Mouse (Mus musculus): ENCODE data around the gene Cdsn. TPM values are rescaled to one million over a fixed set of nuclear protein-coding genes. Genes with fewer than 3 reads are reported as not detected.

Cdsn gene
- total and polyA plus RNA-seq, 2 experiments = not detected

DNA sequence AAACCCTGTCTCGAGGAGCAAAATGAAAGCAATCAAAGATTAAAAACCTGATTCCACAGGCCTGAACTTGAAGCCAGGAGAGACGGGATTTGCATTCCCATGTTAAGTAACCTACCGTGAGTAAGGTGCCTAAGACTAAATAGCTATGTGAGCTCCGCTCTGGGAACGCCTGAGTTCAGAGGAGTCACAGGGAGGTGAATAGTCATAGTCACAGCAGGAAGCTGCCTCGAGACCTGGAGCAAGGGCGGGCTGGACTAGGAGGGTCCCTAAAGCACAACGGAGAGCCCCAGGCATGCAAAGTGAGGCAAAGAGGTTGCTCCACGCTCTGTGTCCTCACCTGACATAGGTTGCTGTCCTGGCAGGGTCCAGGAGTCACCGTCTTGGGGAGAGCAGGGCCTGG lies 12.4 kb upstream of the Cdsn start:
- H3K27me3 ChIP-seq (ENCODE audit: control insufficient read depth, insufficient read depth, low read length) = no peaks in the 10 kb centered on the region
- TF ChIP-seq CTCF (IDR thresholded peaks at IDR 0.05; ENCODE audit: low read depth, low read length) (no peak), POLR2A (IDR thresholded peaks at IDR 0.05; ENCODE audit: extremely low read depth, insufficient read depth, low read length) (no peak)
- no peak for DNase-seq (ENCODE audit: extremely low read depth, low read depth, low spot score)
- no peak overlapping the region for H3K27ac ChIP-seq (replicated peaks; ENCODE audit: insufficient read depth, low read depth, low read length)
- no peaks in the 10 kb centered on the region for H3K79me2 ChIP-seq (ENCODE audit: control insufficient read depth, insufficient read depth, low read length)
- WGBS = 71% methylated on average over 10 of the region's 10 CpGs
- no peaks in the 10 kb centered on the region for H3K36me3 ChIP-seq (ENCODE audit: control insufficient read depth, insufficient read depth, low read length)
- H3K4me1 ChIP-seq (ENCODE audit: control insufficient read depth, insufficient read depth, low read length) = no peaks in the 10 kb centered on the region
- no peak overlapping the region for H3K4me3 ChIP-seq (ENCODE audit: insufficient read depth, low read depth, low read length)
- no peak overlapping the region for H3K9ac ChIP-seq (ENCODE audit: low read depth, low read length)

DNA sequence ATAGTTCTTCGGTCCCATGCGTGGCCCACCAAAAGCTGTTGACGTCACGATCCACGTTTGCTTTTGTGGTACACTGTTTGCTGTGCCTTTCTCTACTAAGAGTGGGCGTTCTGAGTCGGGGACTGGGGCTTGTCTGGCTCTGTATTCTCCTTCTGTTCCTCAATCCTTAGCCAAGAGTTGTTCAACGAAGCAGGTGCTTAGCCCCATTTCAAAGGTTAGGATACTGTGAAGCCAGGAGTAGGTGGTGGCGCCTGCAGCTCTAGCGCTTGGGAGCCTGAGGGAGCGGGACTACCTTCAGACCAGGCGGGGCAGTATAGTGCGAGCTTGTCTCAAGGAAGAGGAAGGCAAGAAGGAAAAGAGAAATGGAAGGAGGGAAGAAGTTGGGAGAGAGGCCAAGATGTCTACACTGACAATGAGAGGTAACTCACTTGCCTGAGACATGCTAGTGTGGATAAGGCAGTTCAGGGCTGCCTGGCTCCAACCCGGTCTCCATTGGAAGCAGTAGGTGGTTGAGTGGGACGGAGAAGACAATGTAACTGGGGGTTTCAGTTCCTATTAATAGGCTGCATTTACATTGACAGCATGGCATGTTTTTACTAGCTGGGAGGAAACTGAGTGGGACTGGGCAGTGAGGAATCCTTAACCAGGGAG lies 9.0 kb upstream of the Cdsn start:
- no peaks in the 10 kb centered on the region for H3K4me1 ChIP-seq (ENCODE audit: control insufficient read depth, insufficient read depth, low read length)
- no peak overlapping the region for H3K4me3 ChIP-seq (ENCODE audit: insufficient read depth, low read depth, low read length)
- no peak for TF ChIP-seq POLR2A (IDR thresholded peaks at IDR 0.05; ENCODE audit: extremely low read depth, insufficient read depth, low read length)
- no peak for TF ChIP-seq CTCF (IDR thresholded peaks at IDR 0.05; ENCODE audit: low read depth, low read length)
- H3K36me3 ChIP-seq (ENCODE audit: control insufficient read depth, insufficient read depth, low read length) = no peaks in the 10 kb centered on the region
- H3K9ac ChIP-seq (ENCODE audit: low read depth, low read length) = no peak overlapping the region
- no peak for DNase-seq (ENCODE audit: extremely low read depth, low read depth, low spot score)
- H3K27ac ChIP-seq (replicated peaks; ENCODE audit: insufficient read depth, low read depth, low read length) = no peak overlapping the region
- 83% methylated on average over 15 of the region's 15 CpGs for WGBS
- no peaks in the 10 kb centered on the region for H3K79me2 ChIP-seq (ENCODE audit: control insufficient read depth, insufficient read depth, low read length)
- H3K27me3 ChIP-seq (ENCODE audit: control insufficient read depth, insufficient read depth, low read length) = no peaks in the 10 kb centered on the region

GRCm38 (mm10) chr17:35543412-35543861 lies 8.5 kb upstream of the Cdsn start:
- 62% methylated on average over 14 of the region's 14 CpGs for WGBS
- no peaks in the 10 kb centered on the region for H3K27me3 ChIP-seq (ENCODE audit: control insufficient read depth, insufficient read depth, low read length)
- no peak for DNase-seq (ENCODE audit: extremely low read depth, low read depth, low spot score)

DNA sequence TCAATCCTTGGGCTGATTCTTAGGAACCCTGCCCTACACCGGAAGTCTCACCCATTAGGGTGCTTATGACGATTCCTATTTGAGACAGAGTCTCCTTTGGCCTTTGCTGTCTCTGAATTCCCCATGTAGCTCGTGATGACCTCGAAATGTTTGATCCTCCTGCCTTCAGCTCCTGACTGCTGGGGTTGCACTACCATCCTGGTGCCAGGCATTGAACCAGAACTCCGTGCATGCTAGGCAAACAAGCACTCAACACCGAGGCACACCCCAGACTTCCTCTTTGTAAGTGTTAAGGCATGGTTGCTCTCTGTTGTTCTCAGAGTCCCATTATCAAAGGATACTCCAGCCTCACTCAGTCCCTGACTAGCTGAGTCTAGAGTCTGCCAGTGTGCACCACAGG lies 7.9 kb upstream of the Cdsn start:
- Histone ChIP-seq H3K27me3 (ENCODE audit: control insufficient read depth, insufficient read depth, low read length) (no peaks in the 10 kb centered on the region), H3K4me3 (ENCODE audit: insufficient read depth, low read depth, low read length) (no peak overlapping the region), H3K27ac (replicated peaks; ENCODE audit: insufficient read depth, low read depth, low read length) (no peak overlapping the region), H3K79me2 (ENCODE audit: control insufficient read depth, insufficient read depth, low read length) (no peaks in the 10 kb centered on the region), H3K9ac (ENCODE audit: low read depth, low read length) (no peak overlapping the region), H3K4me1 (ENCODE audit: control insufficient read depth, insufficient read depth, low read length) (no peaks in the 10 kb centered on the region), H3K36me3 (ENCODE audit: control insufficient read depth, insufficient read depth, low read length) (no peaks in the 10 kb centered on the region)
- no peak for DNase-seq (ENCODE audit: extremely low read depth, low read depth, low spot score)
- TF ChIP-seq CTCF (IDR thresholded peaks at IDR 0.05; ENCODE audit: low read depth, low read length) (no peak), POLR2A (IDR thresholded peaks at IDR 0.05; ENCODE audit: extremely low read depth, insufficient read depth, low read length) (no peak)
- 65% methylated on average over 6 of the region's 6 CpGs for WGBS

More at GRCm38 (mm10) chr17:35543412-35543861, 8.5 kb upstream of the Cdsn start:
- no peak for TF ChIP-seq POLR2A (IDR thresholded peaks at IDR 0.05; ENCODE audit: extremely low read depth, insufficient read depth, low read length)
- no peak for TF ChIP-seq CTCF (IDR thresholded peaks at IDR 0.05; ENCODE audit: low read depth, low read length)
- Histone ChIP-seq H3K9ac (ENCODE audit: low read depth, low read length) (no peak overlapping the region), H3K36me3 (ENCODE audit: control insufficient read depth, insufficient read depth, low read length) (no peaks in the 10 kb centered on the region), H3K79me2 (ENCODE audit: control insufficient read depth, insufficient read depth, low read length) (no peaks in the 10 kb centered on the region), H3K27ac (replicated peaks; ENCODE audit: insufficient read depth, low read depth, low read length) (no peak overlapping the region), H3K4me3 (ENCODE audit: insufficient read depth, low read depth, low read length) (no peak overlapping the region), H3K4me1 (ENCODE audit: control insufficient read depth, insufficient read depth, low read length) (no peaks in the 10 kb centered on the region)

DNA sequence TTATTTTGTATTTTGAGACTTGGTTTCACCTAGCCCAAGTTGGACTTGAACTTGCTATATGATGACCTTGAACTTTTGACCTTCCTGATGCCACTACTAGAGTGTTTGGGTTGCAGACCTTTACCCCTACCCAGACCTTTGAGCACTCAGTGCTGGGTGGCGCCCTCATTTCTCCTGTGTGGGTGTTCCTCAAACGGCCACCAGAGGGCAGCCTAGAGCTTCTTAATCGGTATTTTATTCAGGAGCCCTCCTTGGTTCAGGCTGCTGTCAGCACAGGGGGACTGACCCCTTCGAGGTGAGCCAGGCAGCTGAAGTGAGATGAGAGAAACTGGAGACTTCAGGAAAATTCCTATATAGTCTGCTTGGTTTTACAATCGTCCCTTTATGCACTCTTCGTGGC lies 7.2 kb upstream of the Cdsn start:
- DNase-seq (ENCODE audit: extremely low read depth, low read depth, low spot score) = peak; percentile 17
- 42% methylated on average over 6 of the region's 6 CpGs for WGBS

DNA sequence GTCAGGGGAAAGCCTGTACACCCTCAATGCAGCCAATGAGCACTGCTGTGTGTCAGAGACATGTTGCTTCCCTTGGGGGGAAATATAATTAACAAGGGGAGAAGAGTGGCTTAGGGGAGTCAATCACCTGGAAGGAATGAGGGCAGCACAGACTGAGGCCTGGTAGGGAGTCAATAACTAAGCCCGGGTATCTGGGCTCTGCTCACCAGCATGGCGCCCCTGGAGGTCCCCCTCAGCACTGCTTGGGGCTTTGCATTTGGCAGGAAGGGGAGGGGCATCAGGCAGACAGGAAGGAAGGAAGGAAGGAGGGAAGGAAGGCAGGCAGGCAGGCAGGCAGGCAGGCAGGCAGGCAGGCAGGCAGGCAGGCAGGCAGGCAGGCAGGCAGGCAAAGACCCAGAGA lies 4.5 kb upstream of the Cdsn start:
- H3K9ac ChIP-seq (ENCODE audit: low read depth, low read length) = no peak overlapping the region
- TF ChIP-seq POLR2A (IDR thresholded peaks at IDR 0.05; ENCODE audit: extremely low read depth, insufficient read depth, low read length) (no peak), CTCF (IDR thresholded peaks at IDR 0.05; ENCODE audit: low read depth, low read length) (no peak)
- H3K36me3 ChIP-seq (ENCODE audit: control insufficient read depth, insufficient read depth, low read length) = no peaks in the 10 kb centered on the region
- no peaks in the 10 kb centered on the region for H3K4me1 ChIP-seq (ENCODE audit: control insufficient read depth, insufficient read depth, low read length)
- H3K27me3 ChIP-seq (ENCODE audit: control insufficient read depth, insufficient read depth, low read length) = no peaks in the 10 kb centered on the region
- DNase-seq (ENCODE audit: extremely low read depth, low read depth, low spot score) = no peak
- 88% methylated on average over 2 of the region's 2 CpGs for WGBS
- H3K4me3 ChIP-seq (ENCODE audit: insufficient read depth, low read depth, low read length) = no peak overlapping the region
- H3K79me2 ChIP-seq (ENCODE audit: control insufficient read depth, insufficient read depth, low read length) = no peaks in the 10 kb centered on the region
- H3K27ac ChIP-seq (replicated peaks; ENCODE audit: insufficient read depth, low read depth, low read length) = no peak overlapping the region

More for the DNA sequence above, 7.2 kb upstream of the Cdsn start:
- H3K4me3 ChIP-seq (ENCODE audit: insufficient read depth, low read depth, low read length) = no peak overlapping the region
- TF ChIP-seq POLR2A (IDR thresholded peaks at IDR 0.05; ENCODE audit: extremely low read depth, insufficient read depth, low read length) (no peak), CTCF (IDR thresholded peaks at IDR 0.05; ENCODE audit: low read depth, low read length) (peak; percentile 72)
- no peak overlapping the region for H3K27ac ChIP-seq (replicated peaks; ENCODE audit: insufficient read depth, low read depth, low read length)
- no peaks in the 10 kb centered on the region for H3K79me2 ChIP-seq (ENCODE audit: control insufficient read depth, insufficient read depth, low read length)
- no peaks in the 10 kb centered on the region for H3K36me3 ChIP-seq (ENCODE audit: control insufficient read depth, insufficient read depth, low read length)
- no peaks in the 10 kb centered on the region for H3K27me3 ChIP-seq (ENCODE audit: control insufficient read depth, insufficient read depth, low read length)
- no peak overlapping the region for H3K9ac ChIP-seq (ENCODE audit: low read depth, low read length)
- H3K4me1 ChIP-seq (ENCODE audit: control insufficient read depth, insufficient read depth, low read length) = no peaks in the 10 kb centered on the region

Measured in liver, adult 2 months (tissue).